In genomic region chr17:6814656-6815055, GRCm38 (mm10) we compare ENCODE assay signal across 12 mouse cellular contexts. TPM values are rescaled to one million over a fixed set of nuclear protein-coding genes. Genes with fewer than 3 reads are reported as not detected.
DNase-seq lines count a peak whose midpoint lies in the region; ATAC-seq lines count a peak whose summit lies in the region.
"Had no signal": no experiment of that assay in that cellular context is flagged by ENCODE, and none has a peak within 500 bp of the region (broad histone marks: within the 10 kb centered on the region; RNA-seq: fewer than 3 reads in every experiment).

No protein-coding gene starts in this region.

- 24% methylated on average over 4 of the region's 4 CpGs for WGBS in kidney, embryonic 14.5 days
- WGBS in liver, embryonic 12.5 days (ENCODE audit: insufficient replicate concordance), result 17% methylated on average over 4 of the region's 4 CpGs
- WGBS in stomach, embryonic 15.5 days, result 17% methylated on average over 4 of the region's 4 CpGs

- no peaks in the 10 kb centered on the region for H3K9me3 ChIP-seq in kidney, embryonic 14.5 days (ENCODE audit: control insufficient read depth, low read length)
- H3K9me3 ChIP-seq in liver, embryonic 12.5 days (replicated peaks), result no peaks in the 10 kb centered on the region
- H3K9me3 ChIP-seq in stomach, embryonic 15.5 days, result no peaks in the 10 kb centered on the region
- H3K9me3 ChIP-seq: megakaryocyte, embryonic 14.5 days had no signal

- DNase-seq in kidney, adult 11 months, result peak; percentile 68
- peak; percentile 43 for DNase-seq in kidney, adult 18-20 months
- DNase-seq in layer of hippocampus, postnatal 14 days (ENCODE audit: low spot score in 2 of 2), result no peak
- no peak for DNase-seq in left cerebral cortex, postnatal 36 days (ENCODE audit: low spot score in 2 of 2)
- no peak for DNase-seq in spleen, postnatal 14 days (ENCODE audit: low spot score in 2 of 2)
- DNase-seq: cerebellum, adult 2 months had no signal

- no peak for ATAC-seq in kidney, embryonic 14.5 days (ENCODE audit: low FRiP score, low TSS enrichment)
- peak; percentile 80 for ATAC-seq in liver, embryonic 12.5 days
- peak; percentile 45; the same call in 1 of the 2 replicates for ATAC-seq in stomach, embryonic 15.5 days (ENCODE audit: insufficient read depth, low FRiP score, low read depth)

- H3K4me2 ChIP-seq in kidney, embryonic 14.5 days (replicated peaks; ENCODE audit: low read depth, low read length), result no peak overlapping the region
- H3K4me2 ChIP-seq in liver, embryonic 12.5 days, result 0 out of 2 replicates have a peak overlapping the region, but pooled peaks have one; percentile 13
- no peak overlapping the region for H3K4me2 ChIP-seq in stomach, embryonic 15.5 days
- H3K4me2 ChIP-seq: heart, embryonic 11.5 days had no signal

- intact Hi-C loops in left cerebral cortex, postnatal 36 days (cut with DNase I), result no loop called here

- no peak overlapping the region for H3K27ac ChIP-seq in kidney, embryonic 14.5 days (ENCODE audit: low read depth, low read length)
- H3K27ac ChIP-seq in liver, embryonic 12.5 days, result peak overlapping the region; percentile 59; the same call in 1 of the 2 replicates
- 0 out of 2 replicates have a peak overlapping the region, but pooled peaks have one; percentile 3 for H3K27ac ChIP-seq in stomach, embryonic 15.5 days

- H3K36me3 ChIP-seq in kidney, embryonic 14.5 days (ENCODE audit: control insufficient read depth, insufficient read depth, low read length), result no peaks in the 10 kb centered on the region
- no peaks in the 10 kb centered on the region for H3K36me3 ChIP-seq in liver, embryonic 12.5 days
- no peaks in the 10 kb centered on the region for H3K36me3 ChIP-seq in stomach, embryonic 15.5 days

- H3K4me1 ChIP-seq in kidney, embryonic 14.5 days (ENCODE audit: control insufficient read depth, insufficient read depth, low read length), result peaks cover 10% of the 10 kb centered on the region; the same call in 1 of the 2 replicates
- peaks cover 58% of the 10 kb centered on the region for H3K4me1 ChIP-seq in liver, embryonic 12.5 days
- peaks cover 5% of the 10 kb centered on the region; the same call in 1 of the 2 replicates for H3K4me1 ChIP-seq in stomach, embryonic 15.5 days

- H3K9ac ChIP-seq in kidney, embryonic 14.5 days (ENCODE audit: low read depth, low read length), result no peak overlapping the region
- no peak overlapping the region for H3K9ac ChIP-seq in liver, embryonic 12.5 days
- H3K9ac ChIP-seq in stomach, embryonic 15.5 days, result no peak overlapping the region; the same call in 1 of the 2 replicates

- no peak overlapping the region for H3K4me3 ChIP-seq in kidney, embryonic 14.5 days (ENCODE audit: low read length)
- no peak overlapping the region for H3K4me3 ChIP-seq in liver, embryonic 12.5 days
- no peak overlapping the region for H3K4me3 ChIP-seq in stomach, embryonic 15.5 days (replicated peaks)
- H3K4me3 ChIP-seq: erythroblast, embryonic 14.5 days; megakaryocyte, embryonic 14.5 days had no signal

- H3K27me3 ChIP-seq in kidney, embryonic 14.5 days (ENCODE audit: control insufficient read depth, insufficient read depth, low read length), result no peaks in the 10 kb centered on the region
- no peaks in the 10 kb centered on the region for H3K27me3 ChIP-seq in liver, embryonic 12.5 days (replicated peaks)
- no peaks in the 10 kb centered on the region for H3K27me3 ChIP-seq in stomach, embryonic 15.5 days (replicated peaks)

RNA-seq across cellular contexts. Expression of gene Ezr, which starts 32.1 kb away (rescaled TPM):
- polyA plus RNA-seq in kidney, embryonic 14.5 days (2014; fragmentation: Nextera tagmentation; extraction: Ambion mirVana), result 96.7 and 158 TPM in 2 replicates
- 67.9 and 72.4 TPM in 2 replicates for polyA plus RNA-seq in liver, embryonic 12.5 days (2016; fragmentation: Nextera tagmentation; extraction: Ambion mirVana)
- 223 and 228 TPM in 2 replicates for polyA plus RNA-seq in stomach, embryonic 15.5 days (2015; fragmentation: Nextera tagmentation; extraction: Ambion mirVana)
- 10 to 100 TPM; 63.0 to 68.2 TPM for total RNA-seq in layer of hippocampus, postnatal 14 days (2021)
- 10 to 100 TPM; 51.1 to 51.8 TPM for total RNA-seq in left cerebral cortex, postnatal 36 days (2021)

Comparison
In these comparisons a context has a peak if more than half of its experiments do, and no peak if none do; other contexts are left out.
1. DNase-seq: peak in kidney, adult 11 months (single experiment) and kidney, adult 18-20 months (single experiment); none in layer of hippocampus, postnatal 14 days (0 of 2), left cerebral cortex, postnatal 36 days (0 of 2) and spleen, postnatal 14 days (0 of 2).